Mouse (Mus musculus): Measurements from ENCODE around the gene Slc25a34.

- TF ChIP-seq CTCF (IDR thresholded peaks at IDR 0.05; ENCODE audit: low read depth) (no peak), EP300 (IDR thresholded peaks at IDR 0.05; ENCODE audit: low read depth) (no peak)
Measured at GRCm38 (mm10) chr4:141605861-141606260, 17.8 kb downstream of the Slc25a34 start, which contains the start of gene Fblim1.

Data from heart, postnatal 0 days (tissue).